Mouse (Mus musculus) spleen, adult 2 months (tissue): ENCODE measurements around the gene Ppp1r8. TPM values are rescaled to one million over a fixed set of nuclear protein-coding genes. Genes with fewer than 3 reads are reported as not detected.
"Not testable (repeated sequence)": the region's sequence is repeated elsewhere in the genome, so short reads cannot be mapped to it uniquely, and the experiment has no call there.

Source experiments
- DNase-seq, 2 experiments: peaks; one replicate each; pipeline versions ENCODE4 v3.0.0 to v3.0.0-alpha.2; 2012 to 2021; ENCODE audit warnings: low spot score in 2 of 2, low read depth in 1 of 2
- H3K27ac ChIP-seq: fragments of 200-500 bp; 2 replicates; pipeline ENCODE4 v1.5.1; 2012; ENCODE audit warnings: low read length, inconsistent platforms; ENCODE audit not compliant: insufficient read depth
- H3K27me3 ChIP-seq: fragments of 200-500 bp; 2 replicates; pipeline ENCODE4 v1.6.1; 2012; ENCODE audit warnings: mild to moderate bottlenecking, moderate library complexity, low read length, inconsistent platforms; ENCODE audit not compliant: control insufficient read depth, insufficient read depth
- H3K36me3 ChIP-seq: fragments of 200-500 bp; 2 replicates; pipeline ENCODE4 v1.6.1; 2012; ENCODE audit warnings: mild to moderate bottlenecking, low read length, inconsistent platforms; ENCODE audit not compliant: control insufficient read depth, insufficient read depth
- H3K4me1 ChIP-seq: fragments of 200-500 bp; 2 replicates; pipeline ENCODE4 v1.6.1; 2011; ENCODE audit warnings: inconsistent platforms; ENCODE audit not compliant: control insufficient read depth, insufficient read depth, insufficient read length
- H3K4me3 ChIP-seq: fragments of 200-500 bp; 2 replicates; pipeline ENCODE4 v1.5.1; 2011; ENCODE audit warnings: mild to moderate bottlenecking, inconsistent platforms; ENCODE audit not compliant: insufficient read depth, insufficient read length; ENCODE audit errors: extremely low read depth
- CTCF ChIP-seq: fragments of 200-500 bp; IDR thresholded peaks from 2 replicates; pipeline ENCODE4 v1.5.1; 2011; ENCODE audit warnings: mild to moderate bottlenecking, inconsistent platforms; ENCODE audit not compliant: insufficient read depth, insufficient read length, insufficient replicate concordance; ENCODE audit errors: extremely low read depth
- POLR2A ChIP-seq: fragments of 200-500 bp; IDR thresholded peaks from 2 replicates; pipeline ENCODE4 v1.6.1; 2011; ENCODE audit warnings: low read depth, low read length, inconsistent platforms
- WGBS: fragments of 180-500 bp; shearing (Covaris S2); methylation state at CpG from one replicate; pipeline ENCODE4 v1.1.7; 2018; 5-methylcytosine and 5-hydroxymethylcytosine counted together
- polyA plus RNA-seq: library from polyadenylated mRNA; depleted of rRNA; stranded (reverse); fragments of >200 nt; gene quantifications from 2 replicates; pipeline ENCODE4 v1.2.3, GENCODE M21; 2012

Gene Ppp1r8
- polyA plus RNA-seq, 1 experiment, result 21.3 TPM

- Histone ChIP-seq H3K36me3 (no peaks in the 10 kb centered on the region), H3K27ac (no peak overlapping the region), H3K27me3 (no peaks in the 10 kb centered on the region), H3K4me3 (no peak overlapping the region), H3K4me1 (peaks cover 32% of the 10 kb centered on the region)
- TF ChIP-seq POLR2A (no peak), CTCF (no peak)
- WGBS, result 75% methylated on average over 5 of the region's 5 CpGs
- DNase-seq, result no peak
Measured at GRCm38 (mm10) chr4:132803212-132803611, 39.8 kb downstream of the Ppp1r8 start.

GRCm38 (mm10) chr4:132802171-132802637, 40.8 kb downstream of the Ppp1r8 start:
- WGBS, result 9% methylated on average over 16 of the region's 16 CpGs

GRCm38 (mm10) chr4:132801176-132802077, 41.5 kb downstream of the Ppp1r8 start:
- TF ChIP-seq CTCF (no peak), POLR2A (no peak)
- peak overlapping the region; percentile 98 for H3K27ac ChIP-seq
- no peaks in the 10 kb centered on the region for H3K36me3 ChIP-seq
- H3K27me3 ChIP-seq, result no peaks in the 10 kb centered on the region
- no peak for DNase-seq
- WGBS, result 73% methylated on average over 18 of the region's 18 CpGs
- H3K4me1 ChIP-seq, result peaks cover 25% of the 10 kb centered on the region
- H3K4me3 ChIP-seq, result no peak overlapping the region

More at GRCm38 (mm10) chr4:132802171-132802637, 40.8 kb downstream of the Ppp1r8 start:
- H3K4me3 ChIP-seq, result peak overlapping the region; percentile 13; the same call in 1 of the 2 replicates
- TF ChIP-seq CTCF, result no peak
- peak in 1 of 2 experiments; percentile 54 for DNase-seq
- H3K27ac ChIP-seq, result peak overlapping the region; percentile 98
- no peaks in the 10 kb centered on the region for H3K27me3 ChIP-seq
- peaks cover 28% of the 10 kb centered on the region for H3K4me1 ChIP-seq
- no peaks in the 10 kb centered on the region for H3K36me3 ChIP-seq

GRCm38 (mm10) chr4:132799845-132800244, 43.1 kb downstream of the Ppp1r8 start:
- H3K4me3 ChIP-seq, result no peak overlapping the region
- no peak for DNase-seq
- peaks cover 19% of the 10 kb centered on the region for H3K4me1 ChIP-seq
- TF ChIP-seq CTCF (no peak), POLR2A (no peak)
- H3K36me3 ChIP-seq, result no peaks in the 10 kb centered on the region
- WGBS, result 82% methylated on average over 4 of the region's 4 CpGs
- 0 out of 2 replicates have a peak overlapping the region, but pooled peaks have one; percentile 18 for H3K27ac ChIP-seq
- H3K27me3 ChIP-seq, result no peaks in the 10 kb centered on the region

- H3K4me3 ChIP-seq, H3K27me3 ChIP-seq, H3K27ac ChIP-seq, DNase-seq, H3K36me3 ChIP-seq: not testable (repeated sequence)
- 89% methylated on average over 3 of the region's 3 CpGs for WGBS
- peaks cover 17% of the 10 kb centered on the region for H3K4me1 ChIP-seq
Measured at GRCm38 (mm10) chr4:132798666-132799065, 44.3 kb downstream of the Ppp1r8 start.

GRCm38 (mm10) chr4:132798028-132798427, 44.9 kb downstream of the Ppp1r8 start:
- no peak for TF ChIP-seq CTCF
- TF ChIP-seq POLR2A, result no peak
- no peak overlapping the region for H3K4me3 ChIP-seq
- no peak for DNase-seq
- 20% methylated on average over 4 of the region's 4 CpGs for WGBS
- peaks cover 17% of the 10 kb centered on the region for H3K4me1 ChIP-seq
- peak overlapping the region; percentile 78 for H3K27ac ChIP-seq
- H3K36me3 ChIP-seq, result no peaks in the 10 kb centered on the region; the same call in 1 of the 2 replicates
- H3K27me3 ChIP-seq, result no peaks in the 10 kb centered on the region

GRCm38 (mm10) chr4:132797461-132797860, 45.5 kb downstream of the Ppp1r8 start:
- H3K4me1 ChIP-seq, result peaks cover 15% of the 10 kb centered on the region
- H3K27ac ChIP-seq, result peak overlapping the region; percentile 28
- no peak for DNase-seq

More at GRCm38 (mm10) chr4:132797461-132797860, 45.5 kb downstream of the Ppp1r8 start:
- TF ChIP-seq POLR2A, result no peak
- no peak for TF ChIP-seq CTCF
- H3K27me3 ChIP-seq, result no peaks in the 10 kb centered on the region
- 47% methylated on average over 1 of the region's 1 CpGs for WGBS
- no peak overlapping the region for H3K4me3 ChIP-seq
- H3K36me3 ChIP-seq, result peaks cover 1% of the 10 kb centered on the region; the same call in 1 of the 2 replicates
